Mouse (Mus musculus) frontal cortex, adult (tissue): ENCODE data around the gene Ugt1a10.
"Not testable (repeated sequence)": the region's sequence is repeated elsewhere in the genome, so short reads cannot be mapped to it uniquely, and the experiment has no call there.

Experiments used
- ATAC-seq: cut with Nextera tagmentation; 2 replicates; pipeline ENCODE4 v1.9.2; 2017; ENCODE audit warnings: mild to moderate bottlenecking, moderate library complexity, mixed read lengths; ENCODE audit not compliant: low TSS enrichment

The Ugt1a10 gene

GRCm38 (mm10) chr1:88215466-88216380, 160.5 kb downstream of the Ugt1a10 start:
- ATAC-seq = no peak

GRCm38 (mm10) chr1:88216551-88216950, 161.4 kb downstream of the Ugt1a10 start:
- peak; percentile 77 for ATAC-seq

- no peak for ATAC-seq
These were observed 162.0 kb downstream of the Ugt1a10 start for GRCm38 (mm10) chr1:88217144-88217543.

- ATAC-seq = no peak
These were observed 162.4 kb downstream of the Ugt1a10 start for GRCm38 (mm10) chr1:88217576-88217975.

GRCm38 (mm10) chr1:88218051-88218450, 162.9 kb downstream of the Ugt1a10 start:
- ATAC-seq = no peak

GRCm38 (mm10) chr1:88218591-88218990, 163.4 kb downstream of the Ugt1a10 start:
- no peak for ATAC-seq

- no peak for ATAC-seq
These were observed 163.9 kb downstream of the Ugt1a10 start for GRCm38 (mm10) chr1:88219054-88219453.

GRCm38 (mm10) chr1:88220336-88220735, 165.1 kb downstream of the Ugt1a10 start:
- ATAC-seq = no peak

GRCm38 (mm10) chr1:88222216-88222615, 167.0 kb downstream of the Ugt1a10 start:
- no peak for ATAC-seq

GRCm38 (mm10) chr1:88223011-88223515, 167.9 kb downstream of the Ugt1a10 start:
- not testable (repeated sequence) for ATAC-seq

GRCm38 (mm10) chr1:88223591-88223990, 168.4 kb downstream of the Ugt1a10 start:
- ATAC-seq = no peak

- ATAC-seq = no peak
These were observed 169.0 kb downstream of the Ugt1a10 start for GRCm38 (mm10) chr1:88224029-88224776.

GRCm38 (mm10) chr1:88225301-88225700, 170.1 kb downstream of the Ugt1a10 start:
- ATAC-seq = not testable (repeated sequence)

GRCm38 (mm10) chr1:88225741-88226140, 170.6 kb downstream of the Ugt1a10 start:
- no peak for ATAC-seq

- no peak for ATAC-seq
These were observed 171.6 kb downstream of the Ugt1a10 start, which contains the start of gene Mroh2a for GRCm38 (mm10) chr1:88226670-88227379. Gene Mroh2a, plus strand, starts transcription at chr1:88226986.

- no peak for ATAC-seq
These were observed 172.3 kb downstream of the Ugt1a10 start for GRCm38 (mm10) chr1:88227482-88227881.

- ATAC-seq = no peak
These were observed 172.9 kb downstream of the Ugt1a10 start for GRCm38 (mm10) chr1:88228121-88228520.

- ATAC-seq = no peak
These were observed 174.4 kb downstream of the Ugt1a10 start for GRCm38 (mm10) chr1:88229566-88229965.

GRCm38 (mm10) chr1:88229986-88230385, 174.8 kb downstream of the Ugt1a10 start:
- no peak for ATAC-seq

- no peak for ATAC-seq
These were observed 175.2 kb downstream of the Ugt1a10 start for GRCm38 (mm10) chr1:88230421-88230820.

- no peak for ATAC-seq
These were observed 176.0 kb downstream of the Ugt1a10 start for GRCm38 (mm10) chr1:88230981-88231802.
